Mouse (Mus musculus) thymus, postnatal 36 days (tissue): ENCODE data around the gene Gm10377.
"Not testable (repeated sequence)": the region's sequence is repeated elsewhere in the genome, so short reads cannot be mapped to it uniquely, and the experiment has no call there.

ENCODE experiments used
- DNase-seq, 2 experiments: peaks; one replicate each; pipeline ENCODE4 v3.0.0; 2022; ENCODE audit warnings: mixed read lengths in 2 of 2

Gene Gm10377

DNA sequence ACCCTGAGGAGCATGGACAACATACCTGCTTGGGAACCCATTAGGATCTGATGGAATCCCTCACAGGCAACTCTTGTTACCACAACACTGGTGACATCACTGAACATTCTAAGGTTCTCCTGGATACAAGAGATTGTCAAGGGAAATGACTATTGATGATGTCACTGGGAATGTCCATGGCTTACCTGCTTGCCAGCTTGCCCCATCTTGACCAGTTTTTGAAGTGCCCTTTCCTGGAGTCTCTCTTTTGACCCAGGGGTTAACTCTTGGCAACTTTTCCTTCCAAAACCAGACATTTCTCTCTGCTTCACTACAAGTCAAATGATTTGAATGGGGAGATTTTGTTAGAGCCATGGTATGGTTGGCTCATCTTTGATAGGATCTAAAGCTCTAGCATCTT lies at the start of gene Gm10377:
TSS of gene Gm10377 (minus strand) at position 101 of the 400 bp plus-strand sequence.
- not testable (repeated sequence) for DNase-seq

DNA sequence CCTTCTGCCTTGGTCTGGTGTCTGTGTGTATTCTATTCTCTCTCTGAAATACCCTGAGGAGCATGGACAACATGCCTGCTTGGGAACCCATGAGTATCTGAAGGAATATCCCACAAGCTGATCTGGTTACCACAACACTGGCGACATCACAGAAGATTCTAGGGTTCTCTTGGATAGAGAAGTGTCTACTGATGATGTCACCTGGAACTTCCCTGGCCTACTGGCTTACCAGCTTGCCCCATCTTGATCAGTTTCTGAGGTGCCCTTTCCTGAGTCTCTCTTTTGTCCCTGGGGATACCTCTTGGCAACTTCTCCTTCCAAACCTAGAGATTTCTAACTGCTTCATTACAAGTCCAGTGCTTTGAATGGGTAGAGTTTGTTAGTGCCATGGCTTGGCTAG lies 29.1 kb downstream of the Gm10377 start, which contains the start of gene Gm3015:
TSS of gene Gm3015 (minus strand) at position 101 of the 400 bp plus-strand sequence.
- DNase-seq: not testable (repeated sequence)
